ENCODE assay signal across 24 mouse cellular contexts in genomic region chr17:64276666-64277065, GRCm38 (mm10). TPM values are rescaled to one million over a fixed set of nuclear protein-coding genes. Genes with fewer than 3 reads are reported as not detected.
DNase-seq lines count a peak whose midpoint lies in the region; ATAC-seq lines count a peak whose summit lies in the region.
"Had no signal": no experiment of that assay in that cellular context is flagged by ENCODE, and none has a peak within 500 bp of the region (broad histone marks: within the 10 kb centered on the region; RNA-seq: fewer than 3 reads in every experiment).

No protein-coding gene starts in this region.

- H3K4me1 ChIP-seq in heart, embryonic 12.5 days (replicated peaks), result peaks cover 26% of the 10 kb centered on the region
- H3K4me1 ChIP-seq: embryonic facial prominence, embryonic 12.5 days; forebrain, embryonic 13.5 days; forebrain, embryonic 15.5 days had no signal

- no peak overlapping the region for H3K9ac ChIP-seq in heart, embryonic 12.5 days
- H3K9ac ChIP-seq: embryonic facial prominence, embryonic 12.5 days; forebrain, embryonic 13.5 days; forebrain, embryonic 15.5 days had no signal

- peak; percentile 44 for DNase-seq in gastrocnemius, adult 18-20 months (ENCODE audit: low spot score)
- no peak for DNase-seq in gastrocnemius, postnatal 4 days (ENCODE audit: low spot score in 2 of 2)
- DNase-seq in gastrocnemius, postnatal 10 days, result peak; percentile 14
- no peak for DNase-seq in gastrocnemius, postnatal 25 days
- DNase-seq in heart, adult 11 months, result peak; percentile 54
- DNase-seq: adrenal gland, adult 8-10 months; adrenal gland, postnatal 14 days; adrenal gland, postnatal 36 days; B cell, adult 2 months; cerebellum, adult 11-12 months; cerebellum, adult 2 months; cerebellum, adult 9-10 months; cerebellum, postnatal 10 days; cerebellum, postnatal 25 days had no signal

- no peaks in the 10 kb centered on the region for H3K27me3 ChIP-seq in heart, embryonic 12.5 days (replicated peaks)
- H3K27me3 ChIP-seq: CH12.LX; embryonic facial prominence, embryonic 12.5 days; forebrain, embryonic 13.5 days; forebrain, embryonic 15.5 days; Patski had no signal

- WGBS in heart, embryonic 12.5 days, result 72% methylated on average over 5 of the region's 5 CpGs

- no peak overlapping the region for H3K4me2 ChIP-seq in heart, embryonic 12.5 days
- H3K4me2 ChIP-seq: embryonic facial prominence, embryonic 12.5 days; forebrain, embryonic 13.5 days; forebrain, embryonic 15.5 days had no signal

- no peak overlapping the region for H3K27ac ChIP-seq in heart, embryonic 12.5 days (ENCODE audit: poor library complexity, severe bottlenecking)
- H3K27ac ChIP-seq: embryonic facial prominence, embryonic 10.5 days; embryonic facial prominence, embryonic 12.5 days; forebrain, embryonic 13.5 days; forebrain, embryonic 15.5 days had no signal

- H3K9me3 ChIP-seq in heart, embryonic 12.5 days (replicated peaks), result no peaks in the 10 kb centered on the region
- H3K9me3 ChIP-seq: embryonic facial prominence, embryonic 10.5 days; embryonic facial prominence, embryonic 12.5 days; forebrain, embryonic 13.5 days; forebrain, embryonic 15.5 days; G1E had no signal

- H3K4me3 ChIP-seq in heart, embryonic 12.5 days, result no peak overlapping the region
- H3K4me3 ChIP-seq: embryonic facial prominence, embryonic 10.5 days; embryonic facial prominence, embryonic 12.5 days; forebrain, embryonic 13.5 days; forebrain, embryonic 15.5 days had no signal

- peaks cover 30% of the 10 kb centered on the region for H3K36me3 ChIP-seq in heart, embryonic 12.5 days
- H3K36me3 ChIP-seq: forebrain, embryonic 15.5 days had no signal

- ATAC-seq in heart, embryonic 12.5 days (ENCODE audit: insufficient number of reproducible peaks, low FRiP score), result no peak
- ATAC-seq: activated CD4-positive, CD25-positive, alpha-beta regulatory T cell, adult 4 months; CD4-positive, CD25-positive, alpha-beta regulatory T cell, adult 4 months; forebrain, embryonic 13.5 days; forebrain, embryonic 15.5 days; Patski had no signal

RNA-seq across cellular contexts. Expression of gene Pja2, which starts 55.0 kb away (rescaled TPM):
- 100 to 1,000 TPM; 102 to 118 TPM for total RNA-seq in gastrocnemius, adult 18-20 months (2021)
- total RNA-seq in gastrocnemius, postnatal 4 days (2021), result 100 to 1,000 TPM; 222 to 236 TPM
- 100 to 1,000 TPM; 134 to 152 TPM for total RNA-seq in gastrocnemius, postnatal 10 days (2021)
- total RNA-seq in gastrocnemius, postnatal 25 days (2021), result 10 to 100 TPM; 86.0 to 89.6 TPM
- polyA plus RNA-seq in heart, embryonic 12.5 days (2016; fragmentation: Nextera tagmentation; extraction: Ambion mirVana), result 84.1 and 87.5 TPM in 2 replicates

Comparison
In these comparisons a context has a peak if more than half of its experiments do, and no peak if none do; other contexts are left out.
1. DNase-seq: peak in gastrocnemius, adult 18-20 months (single experiment), gastrocnemius, postnatal 10 days (single experiment) and heart, adult 11 months (single experiment); none in gastrocnemius, postnatal 4 days (0 of 2) and gastrocnemius, postnatal 25 days (single experiment).